Mouse (Mus musculus) CD4-positive, CD25-positive, alpha-beta regulatory T cell, adult 4 months (primary cell): ENCODE measurements around the gene Lctl. TPM values are rescaled to one million over a fixed set of nuclear protein-coding genes. Genes with fewer than 3 reads are reported as not detected.

ENCODE experiments used
- polyA plus RNA-seq, 2 experiments: library from polyadenylated mRNA; unstranded; fragments of 100-300 nt; shearing (Covaris generic); gene quantifications; one replicate each; pipeline ENCODE4 v1.2.1; 2017

Gene Lctl
- polyA plus RNA-seq, 2 experiments from 2014 or later: not detected

Other genes starting within 250 kb of the Lctl start
- gene Smad6, start 95.1 kb upstream of the Lctl start, polyA plus RNA-seq: under 1 TPM in 1 of 2 experiments, not detected in 1; 0.11 TPM
- 1 to 10 TPM; 3.9 to 5.0 TPM for gene Zwilch, start 56.0 kb downstream of the Lctl start, polyA plus RNA-seq
- 1,000 to 10,000 TPM; 3,641 to 3,879 TPM for gene Rpl4, start 56.2 kb downstream of the Lctl start, polyA plus RNA-seq
- gene Snapc5, start 62.1 kb downstream of the Lctl start, polyA plus RNA-seq: 10 to 100 TPM; 59.8 to 61.1 TPM
- gene Uchl4, start 118.1 kb downstream of the Lctl start, polyA plus RNA-seq: 1 to 10 TPM; 3.8 to 9.9 TPM
- 10 to 100 TPM; 31.5 to 33.0 TPM for gene Map2k1, start 136.5 kb downstream of the Lctl start, polyA plus RNA-seq
- 10 to 100 TPM; 49.9 to 60.6 TPM for gene Tipin, start 164.4 kb downstream of the Lctl start, polyA plus RNA-seq
- 10 to 100 TPM in 1 of 2 experiments, 1 to 10 TPM in 1; 9.4 to 12.5 TPM for gene Dis3l, start 224.1 kb downstream of the Lctl start, polyA plus RNA-seq